Mouse (Mus musculus) limb, embryonic 10.5 days (tissue): ENCODE measurements around the gene Aldh1l1. TPM values are rescaled to one million over a fixed set of nuclear protein-coding genes. Genes with fewer than 3 reads are reported as not detected.

Experiments used
- DNase-seq: peaks from one replicate; pipeline ENCODE4 v3.0.0-alpha.2; 2017; ENCODE audit warnings: low spot score
- H3K27ac ChIP-seq: fragments of 300-500 bp; sonication (generic); 2 replicates; pipeline ENCODE4 v1.5.1; 2016; ENCODE audit warnings: mild to moderate bottlenecking
- H3K27me3 ChIP-seq: fragments of 300-500 bp; sonication (generic); 2 replicates; pipeline ENCODE4 v1.6.1; 2016; ENCODE audit warnings: low read depth, mild to moderate bottlenecking; ENCODE audit not compliant: poor library complexity, severe bottlenecking
- H3K36me3 ChIP-seq: fragments of 300-500 bp; sonication (generic); 2 replicates; pipeline ENCODE4 v1.6.1; 2016; ENCODE audit warnings: mild to moderate bottlenecking, moderate library complexity
- H3K4me1 ChIP-seq: fragments of 300-500 bp; sonication (generic); 2 replicates; pipeline ENCODE4 v1.6.1; 2016
- H3K4me3 ChIP-seq: fragments of 300-500 bp; sonication (generic); 2 replicates; pipeline ENCODE4 v1.5.1; 2016; ENCODE audit warnings: mild to moderate bottlenecking, moderate library complexity
- H3K9me3 ChIP-seq: fragments of 300-500 bp; sonication (generic); replicated peaks from 2 replicates; pipeline ENCODE4 v1.6.1; 2016; ENCODE audit warnings: mild to moderate bottlenecking
- WGBS: fragments of 180-500 bp; shearing (Covaris S2); methylation state at CpG from one replicate; pipeline ENCODE4 v1.1.7; 2016; 5-methylcytosine and 5-hydroxymethylcytosine counted together
- polyA plus RNA-seq: library from polyadenylated mRNA; unstranded; fragments of >200 nt; fragmentation: Nextera tagmentation; extraction: Ambion mirVana; gene quantifications from 2 replicates; pipeline ENCODE4 v1.2.1, GENCODE M21; 2016

Gene Aldh1l1
- polyA plus RNA-seq, 1 experiment from 2014 or later, result 1.6 TPM

GRCm38 (mm10) chr6:90597592-90597991 lies 111.4 kb downstream of the Aldh1l1 start:
- H3K4me3 ChIP-seq, result no peak overlapping the region
- no peak for DNase-seq
- WGBS, result 95% methylated on average over 2 of the region's 2 CpGs
- H3K27ac ChIP-seq, result no peak overlapping the region
- no peaks in the 10 kb centered on the region for H3K9me3 ChIP-seq
- H3K27me3 ChIP-seq, result no peaks in the 10 kb centered on the region
- H3K4me1 ChIP-seq, result 0 out of 2 replicates have a peak, but pooled peaks cover 3% of the 10 kb centered on the region
- H3K36me3 ChIP-seq, result no peaks in the 10 kb centered on the region

GRCm38 (mm10) chr6:90598197-90598596 lies 112.0 kb downstream of the Aldh1l1 start:
- 0 out of 2 replicates have a peak, but pooled peaks cover 2% of the 10 kb centered on the region for H3K27me3 ChIP-seq
- 86% methylated on average over 6 of the region's 6 CpGs for WGBS

GRCm38 (mm10) chr6:90600351-90600750 lies 114.1 kb downstream of the Aldh1l1 start:
- no peak for DNase-seq
- Histone ChIP-seq H3K36me3 (no peaks in the 10 kb centered on the region), H3K27me3 (peaks cover 3% of the 10 kb centered on the region; the same call in 1 of the 2 replicates), H3K4me3 (no peak overlapping the region), H3K27ac (no peak overlapping the region), H3K9me3 (no peaks in the 10 kb centered on the region), H3K4me1 (peaks cover 16% of the 10 kb centered on the region)
- WGBS, result 86% methylated on average over 4 of the region's 4 CpGs

More at GRCm38 (mm10) chr6:90598197-90598596, 112.0 kb downstream of the Aldh1l1 start:
- no peak overlapping the region for H3K27ac ChIP-seq
- H3K36me3 ChIP-seq, result no peaks in the 10 kb centered on the region
- DNase-seq, result no peak
- no peaks in the 10 kb centered on the region for H3K9me3 ChIP-seq
- 0 out of 2 replicates have a peak, but pooled peaks cover 3% of the 10 kb centered on the region for H3K4me1 ChIP-seq
- H3K4me3 ChIP-seq, result no peak overlapping the region

GRCm38 (mm10) chr6:90601736-90602135 lies 115.5 kb downstream of the Aldh1l1 start:
- peaks cover 15% of the 10 kb centered on the region for H3K27me3 ChIP-seq
- peaks cover 21% of the 10 kb centered on the region for H3K4me1 ChIP-seq
- H3K4me3 ChIP-seq, result no peak overlapping the region
- no peaks in the 10 kb centered on the region for H3K9me3 ChIP-seq
- DNase-seq, result no peak
- no peak overlapping the region for H3K27ac ChIP-seq
- WGBS, result 63% methylated on average over 7 of the region's 7 CpGs
- H3K36me3 ChIP-seq, result no peaks in the 10 kb centered on the region

- no peak overlapping the region for H3K27ac ChIP-seq
- H3K9me3 ChIP-seq, result no peaks in the 10 kb centered on the region
- no peaks in the 10 kb centered on the region for H3K36me3 ChIP-seq
- H3K4me3 ChIP-seq, result no peak overlapping the region
- DNase-seq, result no peak
- 90% methylated on average over 3 of the region's 3 CpGs for WGBS
- H3K27me3 ChIP-seq, result peaks cover 15% of the 10 kb centered on the region
- H3K4me1 ChIP-seq, result peaks cover 22% of the 10 kb centered on the region
These were observed 116.1 kb downstream of the Aldh1l1 start for GRCm38 (mm10) chr6:90602304-90602703.

- Histone ChIP-seq H3K36me3 (no peaks in the 10 kb centered on the region), H3K4me1 (peaks cover 22% of the 10 kb centered on the region), H3K27me3 (peaks cover 15% of the 10 kb centered on the region), H3K27ac (no peak overlapping the region), H3K9me3 (no peaks in the 10 kb centered on the region), H3K4me3 (no peak overlapping the region)
- DNase-seq, result no peak
- 73% methylated on average over 7 of the region's 7 CpGs for WGBS
These were observed 116.9 kb downstream of the Aldh1l1 start for GRCm38 (mm10) chr6:90603126-90603525.

GRCm38 (mm10) chr6:90604130-90604529 lies 117.9 kb downstream of the Aldh1l1 start:
- peaks cover 15% of the 10 kb centered on the region for H3K27me3 ChIP-seq
- 59% methylated on average over 3 of the region's 3 CpGs for WGBS
- H3K4me1 ChIP-seq, result peaks cover 22% of the 10 kb centered on the region
- no peak overlapping the region for H3K27ac ChIP-seq
- H3K4me3 ChIP-seq, result peak overlapping the region; percentile 69
- no peaks in the 10 kb centered on the region for H3K36me3 ChIP-seq
- no peak for DNase-seq
- H3K9me3 ChIP-seq, result no peaks in the 10 kb centered on the region

- H3K4me1 ChIP-seq, result peaks cover 22% of the 10 kb centered on the region
- peak within 1 kb of the TSS; percentile 69 for H3K4me3 ChIP-seq
- WGBS, result 2% methylated on average over 49 of the region's 49 CpGs
- no peaks in the 10 kb centered on the region for H3K36me3 ChIP-seq
- no peaks in the 10 kb centered on the region for H3K9me3 ChIP-seq
- peak within 1 kb of the TSS; percentile 83 for H3K27ac ChIP-seq
- peak; percentile 90 for DNase-seq
- H3K27me3 ChIP-seq, result peaks cover 15% of the 10 kb centered on the region
These were observed 118.5 kb downstream of the Aldh1l1 start, which contains the start of gene Slc41a3 for GRCm38 (mm10) chr6:90604533-90605297. Gene Slc41a3 (plus strand): TSS chr6:90604725.

- 18% methylated on average over 5 of the region's 5 CpGs for WGBS
These were observed 119.1 kb downstream of the Aldh1l1 start for GRCm38 (mm10) chr6:90605298-90605665.

GRCm38 (mm10) chr6:90606538-90606937 lies 120.3 kb downstream of the Aldh1l1 start:
- peak; percentile 82 for DNase-seq
- Histone ChIP-seq H3K36me3 (no peaks in the 10 kb centered on the region), H3K27ac (no peak overlapping the region), H3K27me3 (peaks cover 15% of the 10 kb centered on the region), H3K9me3 (no peaks in the 10 kb centered on the region), H3K4me3 (no peak overlapping the region), H3K4me1 (peaks cover 22% of the 10 kb centered on the region)
- 27% methylated on average over 7 of the region's 7 CpGs for WGBS

More at GRCm38 (mm10) chr6:90605298-90605665, 119.1 kb downstream of the Aldh1l1 start:
- H3K36me3 ChIP-seq, result no peaks in the 10 kb centered on the region
- DNase-seq, result no peak
- peak overlapping the region; percentile 83 for H3K27ac ChIP-seq
- H3K4me1 ChIP-seq, result peaks cover 22% of the 10 kb centered on the region
- H3K27me3 ChIP-seq, result peaks cover 15% of the 10 kb centered on the region
- H3K9me3 ChIP-seq, result no peaks in the 10 kb centered on the region
- peak overlapping the region; percentile 69 for H3K4me3 ChIP-seq

- no peak overlapping the region for H3K4me3 ChIP-seq
- WGBS, result 18% methylated on average over 5 of the region's 5 CpGs
- no peak overlapping the region for H3K27ac ChIP-seq
- H3K4me1 ChIP-seq, result peaks cover 19% of the 10 kb centered on the region
- peak; percentile 82 for DNase-seq
- H3K27me3 ChIP-seq, result peaks cover 15% of the 10 kb centered on the region
- no peaks in the 10 kb centered on the region for H3K9me3 ChIP-seq
- H3K36me3 ChIP-seq, result no peaks in the 10 kb centered on the region
These were observed 121.0 kb downstream of the Aldh1l1 start for GRCm38 (mm10) chr6:90607196-90607595.

GRCm38 (mm10) chr6:90608186-90608585 lies 122.0 kb downstream of the Aldh1l1 start:
- DNase-seq, result no peak
- no peak overlapping the region for H3K27ac ChIP-seq
- 70% methylated on average over 6 of the region's 6 CpGs for WGBS

GRCm38 (mm10) chr6:90610248-90610647 lies 124.0 kb downstream of the Aldh1l1 start:
- no peak overlapping the region for H3K27ac ChIP-seq
- H3K36me3 ChIP-seq, result no peaks in the 10 kb centered on the region
- 89% methylated on average over 5 of the region's 5 CpGs for WGBS
- no peaks in the 10 kb centered on the region for H3K9me3 ChIP-seq
- DNase-seq, result no peak
- no peak overlapping the region for H3K4me3 ChIP-seq
- peaks cover 12% of the 10 kb centered on the region for H3K27me3 ChIP-seq
- peaks cover 20% of the 10 kb centered on the region for H3K4me1 ChIP-seq

More at GRCm38 (mm10) chr6:90608186-90608585, 122.0 kb downstream of the Aldh1l1 start:
- Histone ChIP-seq H3K4me1 (peaks cover 19% of the 10 kb centered on the region), H3K9me3 (no peaks in the 10 kb centered on the region), H3K27me3 (peaks cover 12% of the 10 kb centered on the region), H3K4me3 (no peak overlapping the region), H3K36me3 (no peaks in the 10 kb centered on the region)
